Mouse (Mus musculus): ENCODE data around the gene Trp63. TPM values are rescaled to one million over a fixed set of nuclear protein-coding genes. Genes with fewer than 3 reads are reported as not detected.

The Trp63 gene
- total RNA-seq, 2 experiments from 2014 or later: 0.69 to 0.75 TPM

- no peak for DNase-seq (ENCODE audit: low spot score in 2 of 2)
- intact Hi-C loops (cut with DNase I): no loop called here
Measured at GRCm38 (mm10) chr16:25765549-25765948, 82.0 kb downstream of the Trp63 start.

- intact Hi-C loops (cut with DNase I): no loop called here
Measured at GRCm38 (mm10) chr16:25774611-25775010, 91.0 kb downstream of the Trp63 start.

GRCm38 (mm10) chr16:25777501-25777900 is 93.9 kb downstream of the Trp63 start:
- intact Hi-C loops (cut with DNase I): no loop called here
- no peak for DNase-seq (ENCODE audit: low spot score in 2 of 2)

More at GRCm38 (mm10) chr16:25774611-25775010, 91.0 kb downstream of the Trp63 start:
- no peak for DNase-seq (ENCODE audit: low spot score in 2 of 2)

GRCm38 (mm10) chr16:25779964-25780363 is 96.4 kb downstream of the Trp63 start:
- no peak for DNase-seq (ENCODE audit: low spot score in 2 of 2)
- intact Hi-C loops (cut with DNase I): no loop called here

GRCm38 (mm10) chr16:25784246-25784645 is 100.7 kb downstream of the Trp63 start:
- no peak for DNase-seq (ENCODE audit: low spot score in 2 of 2)
- intact Hi-C loops (cut with DNase I): no loop called here

- intact Hi-C loops (cut with DNase I): no loop called here
- no peak for DNase-seq (ENCODE audit: low spot score in 2 of 2)
Measured at GRCm38 (mm10) chr16:25786457-25786856, 102.9 kb downstream of the Trp63 start.

- no peak for DNase-seq (ENCODE audit: low spot score in 2 of 2)
- intact Hi-C loops (cut with DNase I): no loop called here
Measured at GRCm38 (mm10) chr16:25792640-25793266, 109.2 kb downstream of the Trp63 start.

GRCm38 (mm10) chr16:25797732-25798294 is 114.2 kb downstream of the Trp63 start:
- intact Hi-C loops (cut with DNase I): no loop called here
- DNase-seq (ENCODE audit: low spot score in 2 of 2): no peak

- intact Hi-C loops (cut with DNase I): no loop called here
- no peak for DNase-seq (ENCODE audit: low spot score in 2 of 2)
Measured at GRCm38 (mm10) chr16:25799618-25800017, 116.1 kb downstream of the Trp63 start.

GRCm38 (mm10) chr16:25804955-25805354 is 121.4 kb downstream of the Trp63 start:
- no peak for DNase-seq (ENCODE audit: low spot score in 2 of 2)
- intact Hi-C loops (cut with DNase I): no loop called here

- no peak for DNase-seq (ENCODE audit: low spot score in 2 of 2)
- intact Hi-C loops (cut with DNase I): no loop called here
Measured at GRCm38 (mm10) chr16:25807116-25807515, 123.6 kb downstream of the Trp63 start.

- no peak for DNase-seq (ENCODE audit: low spot score in 2 of 2)
- intact Hi-C loops (cut with DNase I): no loop called here
Measured at GRCm38 (mm10) chr16:25817753-25818624, 134.4 kb downstream of the Trp63 start.

GRCm38 (mm10) chr16:25826016-25826415 is 142.5 kb downstream of the Trp63 start:
- intact Hi-C loops (cut with DNase I): no loop called here
- no peak for DNase-seq (ENCODE audit: low spot score in 2 of 2)

GRCm38 (mm10) chr16:25832576-25832975 is 149.0 kb downstream of the Trp63 start:
- DNase-seq (ENCODE audit: low spot score in 2 of 2): no peak
- intact Hi-C loops (cut with DNase I): no loop called here

GRCm38 (mm10) chr16:25835301-25835700 is 151.7 kb downstream of the Trp63 start:
- intact Hi-C loops (cut with DNase I): no loop called here
- DNase-seq (ENCODE audit: low spot score in 2 of 2): no peak

GRCm38 (mm10) chr16:25835723-25836122 is 152.2 kb downstream of the Trp63 start:
- no peak for DNase-seq (ENCODE audit: low spot score in 2 of 2)
- intact Hi-C loops (cut with DNase I): no loop called here

GRCm38 (mm10) chr16:25842996-25843395 is 159.4 kb downstream of the Trp63 start:
- no peak for DNase-seq (ENCODE audit: low spot score in 2 of 2)
- intact Hi-C loops (cut with DNase I): no loop called here

GRCm38 (mm10) chr16:25843625-25844024 is 160.1 kb downstream of the Trp63 start:
- no peak for DNase-seq (ENCODE audit: low spot score in 2 of 2)
- intact Hi-C loops (cut with DNase I): no loop called here

GRCm38 (mm10) chr16:25846611-25847010 is 163.0 kb downstream of the Trp63 start:
- intact Hi-C loops (cut with DNase I): no loop called here

GRCm38 (mm10) chr16:25848474-25848873 is 164.9 kb downstream of the Trp63 start:
- intact Hi-C loops (cut with DNase I): no loop called here
- DNase-seq (ENCODE audit: low spot score in 2 of 2): no peak

More at GRCm38 (mm10) chr16:25846611-25847010, 163.0 kb downstream of the Trp63 start:
- DNase-seq (ENCODE audit: low spot score in 2 of 2): no peak
